Comparison of ENCODE assay signal across 8 mouse cellular contexts in the genomic region with DNA sequence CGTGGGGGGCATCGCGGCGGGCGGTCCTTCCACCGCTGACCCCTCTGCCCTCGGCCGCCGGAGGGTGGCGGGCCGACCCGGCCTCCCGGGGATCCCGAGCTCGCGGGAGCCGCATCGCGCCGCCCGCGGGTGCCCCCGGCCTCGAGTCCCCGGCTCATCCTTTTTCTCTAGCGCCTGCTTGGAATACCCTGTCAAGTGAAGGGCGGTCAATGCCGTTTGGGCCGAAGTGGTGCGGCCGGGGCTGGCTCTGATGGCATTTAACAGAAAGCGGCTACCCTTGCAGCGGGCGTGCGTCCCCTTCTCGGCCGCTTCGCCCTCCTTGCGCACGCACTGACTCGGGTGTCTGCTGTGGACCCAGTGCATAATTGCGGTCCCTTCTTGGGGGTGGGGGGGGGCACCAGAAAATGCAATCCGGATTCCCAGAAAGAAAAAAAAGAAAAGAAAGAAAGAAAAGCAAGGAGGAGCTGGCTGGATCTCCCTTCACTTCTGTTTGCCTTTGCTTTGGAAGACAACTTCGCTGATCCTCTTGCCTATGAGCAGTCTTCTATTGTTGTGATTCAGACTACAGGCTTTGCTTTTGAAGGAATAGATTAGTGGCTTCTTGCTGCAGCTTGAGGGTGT. TPM values are rescaled to one million over a fixed set of nuclear protein-coding genes. Genes with fewer than 3 reads are reported as not detected.
DNase-seq lines count a peak whose midpoint lies in the region; ATAC-seq and TF ChIP-seq lines count a peak whose summit lies in the region.

No protein-coding gene starts in this region.

- ATAC-seq in heart, embryonic 16.5 days (replicated peaks; ENCODE audit: extremely low read depth, insufficient read depth, low FRiP score) = peak; percentile 1; the same call in 1 of the 2 replicates
- ATAC-seq in midbrain, embryonic 12.5 days (ENCODE audit: low FRiP score, low read depth) = 0 out of 2 replicates have a peak, but pooled peaks have one; percentile 1

- H3K36me3 ChIP-seq in heart, embryonic 16.5 days (ENCODE audit: control insufficient read depth, insufficient read depth) = 0 out of 2 replicates have a peak, but pooled peaks cover under 1% of the 10 kb centered on the region
- H3K36me3 ChIP-seq in midbrain, embryonic 12.5 days = no peaks in the 10 kb centered on the region
- no peaks in the 10 kb centered on the region for H3K36me3 ChIP-seq in testis, adult 2 months (ENCODE audit: control insufficient read depth, insufficient read depth, low read length)

- TF ChIP-seq CTCF in testis, adult 2 months (IDR thresholded peaks at IDR 0.05; ENCODE audit: control insufficient read depth, insufficient read depth, insufficient replicate concordance, low read depth, low read length) = no peak

- H3K27me3 ChIP-seq in heart, embryonic 16.5 days (ENCODE audit: control insufficient read depth, insufficient read depth, low read length) = no peaks in the 10 kb centered on the region
- H3K27me3 ChIP-seq in midbrain, embryonic 12.5 days = no peaks in the 10 kb centered on the region
- no peaks in the 10 kb centered on the region for H3K27me3 ChIP-seq in testis, adult 2 months (ENCODE audit: control insufficient read depth, insufficient read depth, low read length)

- peaks cover 24% of the 10 kb centered on the region for H3K4me1 ChIP-seq in heart, embryonic 16.5 days (ENCODE audit: control insufficient read depth, insufficient read depth, low read length)
- H3K4me1 ChIP-seq in midbrain, embryonic 12.5 days = peaks cover 42% of the 10 kb centered on the region
- 0 out of 2 replicates have a peak, but pooled peaks cover 2% of the 10 kb centered on the region for H3K4me1 ChIP-seq in testis, adult 2 months (ENCODE audit: control insufficient read depth, insufficient read depth, low read length)

- no peak for TF ChIP-seq POLR2A in testis, adult 2 months (IDR thresholded peaks at IDR 0.05; ENCODE audit: control insufficient read depth, low read depth, low read length)

- H3K9ac ChIP-seq in heart, embryonic 16.5 days (ENCODE audit: low read length) = peak overlapping the region; percentile 95
- peak overlapping the region; percentile 97 for H3K9ac ChIP-seq in midbrain, embryonic 12.5 days (replicated peaks)

- peak; percentile 27 to 34 for DNase-seq in frontal cortex, postnatal 14 days (ENCODE audit: low spot score in 2 of 2)
- no peak for DNase-seq in frontal cortex, postnatal 25 days (ENCODE audit: low spot score in 2 of 2)
- peak; percentile 50 for DNase-seq in NIH3T3 (ENCODE audit: low read depth)
- peak; percentile 73 for DNase-seq in embryo, embryonic 11 days
- DNase-seq in layer of hippocampus, postnatal 25 days (ENCODE audit: extremely low spot score in 1 of 2, low spot score in 1 of 2) = peak; percentile 24 to 39

- WGBS in heart, embryonic 16.5 days = under 1% methylated on average over 44 of the region's 44 CpGs
- under 1% methylated on average over 34 of the region's 44 CpGs for WGBS in midbrain, embryonic 12.5 days

- peak overlapping the region; percentile 91 for H3K4me2 ChIP-seq in heart, embryonic 16.5 days (ENCODE audit: low read depth, low read length)
- peak overlapping the region; percentile 77 for H3K4me2 ChIP-seq in midbrain, embryonic 12.5 days (replicated peaks)

- H3K4me3 ChIP-seq in heart, embryonic 16.5 days (ENCODE audit: low read length) = peak overlapping the region; percentile 86
- peak overlapping the region; percentile 96 for H3K4me3 ChIP-seq in midbrain, embryonic 12.5 days
- peak overlapping the region; percentile 91 for H3K4me3 ChIP-seq in testis, adult 2 months (ENCODE audit: control insufficient read depth, low read depth, low read length)

- peak overlapping the region; percentile 96 for H3K27ac ChIP-seq in heart, embryonic 16.5 days (ENCODE audit: low read length)
- peak overlapping the region; percentile 96 for H3K27ac ChIP-seq in midbrain, embryonic 12.5 days (replicated peaks)
- peak overlapping the region; percentile 77; the same call in 1 of the 2 replicates for H3K27ac ChIP-seq in testis, adult 2 months (ENCODE audit: control insufficient read depth, insufficient read depth, low read depth, low read length)

- H3K9me3 ChIP-seq in heart, embryonic 16.5 days (replicated peaks; ENCODE audit: control insufficient read depth, low read length) = no peaks in the 10 kb centered on the region
- no peaks in the 10 kb centered on the region for H3K9me3 ChIP-seq in midbrain, embryonic 12.5 days

RNA-seq across cellular contexts. Expression of gene Itsn1, which starts 0.8 kb away (rescaled TPM):
- 14.2 and 17.0 TPM in 2 replicates for polyA plus RNA-seq in heart, embryonic 16.5 days (2015; fragmentation: Nextera tagmentation; extraction: Ambion mirVana)
- 100 to 1,000 TPM; 137 to 156 TPM for total RNA-seq in layer of hippocampus, postnatal 25 days (2021)
- polyA plus RNA-seq in midbrain, embryonic 12.5 days (2016; fragmentation: Nextera tagmentation; extraction: Ambion mirVana) = 75.4 and 75.7 TPM in 2 replicates
- polyA plus RNA-seq in testis, adult 2 months (2012; rRNA removed) = 30.5 and 31.7 TPM in 2 replicates

RNA-seq across cellular contexts. Expression of gene Cryzl1, which starts 1.2 kb away (rescaled TPM):
- 51.8 and 58.3 TPM in 2 replicates for polyA plus RNA-seq in heart, embryonic 16.5 days (2015; fragmentation: Nextera tagmentation; extraction: Ambion mirVana)
- 100 to 1,000 TPM in 1 of 2 experiments, 10 to 100 TPM in 1; 87.4 to 109 TPM for total RNA-seq in layer of hippocampus, postnatal 25 days (2021)
- polyA plus RNA-seq in midbrain, embryonic 12.5 days (2016; fragmentation: Nextera tagmentation; extraction: Ambion mirVana) = 81.7 and 85.1 TPM in 2 replicates
- polyA plus RNA-seq in testis, adult 2 months (2012; rRNA removed) = 21.9 and 27.0 TPM in 2 replicates

RNA-seq across cellular contexts. Expression of gene Donson, which starts 41.4 kb away (rescaled TPM):
- 10.8 and 11.4 TPM in 2 replicates for polyA plus RNA-seq in heart, embryonic 16.5 days (2015; fragmentation: Nextera tagmentation; extraction: Ambion mirVana)
- total RNA-seq in layer of hippocampus, postnatal 25 days (2021) = 10 to 100 TPM; 19.4 to 23.5 TPM
- 33.6 and 35.5 TPM in 2 replicates for polyA plus RNA-seq in midbrain, embryonic 12.5 days (2016; fragmentation: Nextera tagmentation; extraction: Ambion mirVana)
- polyA plus RNA-seq in testis, adult 2 months (2012; rRNA removed) = 45.4 and 45.8 TPM in 2 replicates

Comparison
In these comparisons a context has a peak if more than half of its experiments do, and no peak if none do; other contexts are left out.
1. DNase-seq: peak in frontal cortex, postnatal 14 days (2 of 2), NIH3T3 (single experiment), embryo, embryonic 11 days (single experiment) and layer of hippocampus, postnatal 25 days (2 of 2); none in frontal cortex, postnatal 25 days (0 of 2).
2. Peak in every context shown above with its lines, with median percentiles within 50 percentile points of each other: H3K27ac ChIP-seq and H3K4me3 ChIP-seq.